Mouse (Mus musculus): ENCODE results near the gene Uhrf1bp1. TPM values are rescaled to one million over a fixed set of nuclear protein-coding genes. Genes with fewer than 3 reads are reported as not detected.

Gene Uhrf1bp1
- total and polyA plus RNA-seq, 2 experiments from 2014 or later = 2.6 to 13.6 TPM

- H3K4me2 ChIP-seq (ENCODE audit: low read depth) = no peak overlapping the region
- DNase-seq (no peak), ATAC-seq (no peak)
- no peaks in the 10 kb centered on the region for H3K4me1 ChIP-seq (ENCODE audit: insufficient read depth)
- H3K9ac ChIP-seq = no peak overlapping the region
- H3K9me3 ChIP-seq (ENCODE audit: low read length) = no peaks in the 10 kb centered on the region
- WGBS = 80% methylated on average over 19 of the region's 19 CpGs
- H3K27ac ChIP-seq (ENCODE audit: low read depth, low read length) = no peak overlapping the region
- no peak overlapping the region for H3K4me3 ChIP-seq (ENCODE audit: low read depth, low read length)
- no peak for TF ChIP-seq CTCF (IDR thresholded peaks at IDR 0.05; ENCODE audit: low read depth)
- peaks cover 67% of the 10 kb centered on the region for H3K36me3 ChIP-seq (ENCODE audit: insufficient read depth)
- H3K27me3 ChIP-seq (ENCODE audit: insufficient read depth, low read length) = no peaks in the 10 kb centered on the region
Measured at GRCm38 (mm10) chr17:27886499-27887210, 30.4 kb downstream of the Uhrf1bp1 start.

- H3K27me3 ChIP-seq (ENCODE audit: insufficient read depth, low read length) = no peaks in the 10 kb centered on the region
- H3K4me1 ChIP-seq (ENCODE audit: insufficient read depth) = peaks cover 18% of the 10 kb centered on the region; the same call in 1 of the 2 replicates
- no peaks in the 10 kb centered on the region for H3K9me3 ChIP-seq (ENCODE audit: low read length)
- H3K4me2 ChIP-seq (ENCODE audit: low read depth) = peak overlapping the region; percentile 79
- DNase-seq (peak; percentile 96), ATAC-seq (peak; percentile 60)
- peak overlapping the region; percentile 81 for H3K27ac ChIP-seq (ENCODE audit: low read depth, low read length)
- H3K4me3 ChIP-seq (ENCODE audit: low read depth, low read length) = peak overlapping the region; percentile 96
- WGBS = under 1% methylated on average over 45 of the region's 45 CpGs
- peak; percentile 57 for TF ChIP-seq CTCF (IDR thresholded peaks at IDR 0.05; ENCODE audit: low read depth)
- peaks cover 18% of the 10 kb centered on the region for H3K36me3 ChIP-seq (ENCODE audit: insufficient read depth)
- peak overlapping the region; percentile 84 for H3K9ac ChIP-seq
Measured at GRCm38 (mm10) chr17:27907512-27908205, 51.4 kb downstream of the Uhrf1bp1 start.

- peak overlapping the region; percentile 79 for H3K4me2 ChIP-seq (ENCODE audit: low read depth)
- TF ChIP-seq CTCF (IDR thresholded peaks at IDR 0.05; ENCODE audit: low read depth) = peak; percentile 57; the same call in 1 of the 2 replicates
- H3K9ac ChIP-seq = peak overlapping the region; percentile 77
- H3K27me3 ChIP-seq (ENCODE audit: insufficient read depth, low read length) = no peaks in the 10 kb centered on the region
- H3K27ac ChIP-seq (ENCODE audit: low read depth, low read length) = peak overlapping the region; percentile 93
- peaks cover 18% of the 10 kb centered on the region; the same call in 1 of the 2 replicates for H3K4me1 ChIP-seq (ENCODE audit: insufficient read depth)
- peak; percentile 4 for DNase-seq
- ATAC-seq = no peak
- 0% methylated on average over 12 of the region's 12 CpGs for WGBS
- H3K9me3 ChIP-seq (ENCODE audit: low read length) = no peaks in the 10 kb centered on the region
- peaks cover 15% of the 10 kb centered on the region for H3K36me3 ChIP-seq (ENCODE audit: insufficient read depth)
- peak overlapping the region; percentile 96 for H3K4me3 ChIP-seq (ENCODE audit: low read depth, low read length)
Measured at GRCm38 (mm10) chr17:27908206-27908887, 52.1 kb downstream of the Uhrf1bp1 start.

GRCm38 (mm10) chr17:27908888-27909621 is 52.8 kb downstream of the Uhrf1bp1 start, which contains the start of gene Anks1:
Anks1 (plus strand) TSS chr17:27909306.
- peaks cover 18% of the 10 kb centered on the region; the same call in 1 of the 2 replicates for H3K4me1 ChIP-seq (ENCODE audit: insufficient read depth)
- no peaks in the 10 kb centered on the region for H3K27me3 ChIP-seq (ENCODE audit: insufficient read depth, low read length)
- H3K9me3 ChIP-seq (ENCODE audit: low read length) = no peaks in the 10 kb centered on the region
- under 1% methylated on average over 54 of the region's 78 CpGs for WGBS
- H3K4me2 ChIP-seq (ENCODE audit: low read depth) = peak within 1 kb of the TSS; percentile 79
- DNase-seq (peak; percentile 95), ATAC-seq (peak; percentile 88)
- H3K9ac ChIP-seq = peak within 1 kb of the TSS; percentile 77
- peak within 1 kb of the TSS; percentile 93 for H3K27ac ChIP-seq (ENCODE audit: low read depth, low read length)
- H3K36me3 ChIP-seq (ENCODE audit: insufficient read depth) = peaks cover 12% of the 10 kb centered on the region
- peak within 1 kb of the TSS; percentile 96 for H3K4me3 ChIP-seq (ENCODE audit: low read depth, low read length)
- TF ChIP-seq CTCF (IDR thresholded peaks at IDR 0.05; ENCODE audit: low read depth) = no peak; the same call in 1 of the 2 replicates

- 2% methylated on average over 53 of the region's 53 CpGs for WGBS
Measured at GRCm38 (mm10) chr17:27909622-27910500, 53.6 kb downstream of the Uhrf1bp1 start, which contains the start of gene Taf11. Taf11 (minus strand) TSS chr17:27909844.

More at GRCm38 (mm10) chr17:27909622-27910500, 53.6 kb downstream of the Uhrf1bp1 start, which contains the start of gene Taf11:
- peak within 1 kb of the TSS; percentile 96 for H3K4me3 ChIP-seq (ENCODE audit: low read depth, low read length)
- peak; percentile 68 for ATAC-seq
- peak; percentile 23; the same call in 1 of the 2 replicates for TF ChIP-seq CTCF (IDR thresholded peaks at IDR 0.05; ENCODE audit: low read depth)
- peaks cover 18% of the 10 kb centered on the region; the same call in 1 of the 2 replicates for H3K4me1 ChIP-seq (ENCODE audit: insufficient read depth)
- peaks cover 11% of the 10 kb centered on the region for H3K36me3 ChIP-seq (ENCODE audit: insufficient read depth)
- peak within 1 kb of the TSS; percentile 77 for H3K9ac ChIP-seq
- H3K27me3 ChIP-seq (ENCODE audit: insufficient read depth, low read length) = no peaks in the 10 kb centered on the region
- peak; percentile 74 for DNase-seq
- no peaks in the 10 kb centered on the region for H3K9me3 ChIP-seq (ENCODE audit: low read length)
- peak within 1 kb of the TSS; percentile 93 for H3K27ac ChIP-seq (ENCODE audit: low read depth, low read length)
- H3K4me2 ChIP-seq (ENCODE audit: low read depth) = peak within 1 kb of the TSS; percentile 79
